ENCODE assay signal across 24 mouse cellular contexts in the genomic region with DNA sequence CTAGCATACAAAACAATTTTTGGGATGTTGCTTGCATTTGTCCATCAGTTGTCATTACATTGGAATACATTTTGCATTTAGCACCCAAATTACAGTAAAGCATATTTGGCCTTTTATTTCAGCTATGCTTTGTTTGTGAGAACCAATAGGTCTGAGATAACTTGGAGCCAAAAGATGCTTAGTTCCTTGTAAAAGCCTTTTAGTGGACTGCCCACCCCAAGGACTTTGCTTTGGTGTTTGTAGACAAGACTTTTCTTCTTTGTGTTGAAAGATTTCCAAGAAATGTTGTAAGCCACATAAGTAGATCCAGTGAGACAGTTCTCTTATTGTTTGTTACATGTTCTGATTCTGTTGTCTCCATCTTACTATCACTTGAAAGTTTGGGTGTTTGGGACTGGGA.
"Had no signal": no experiment of that assay in that cellular context is flagged by ENCODE, and none has a peak within 500 bp of the region (broad histone marks: within the 10 kb centered on the region; RNA-seq: fewer than 3 reads in every experiment).

No protein-coding gene starts in this region.

- H3K36me3 ChIP-seq: heart, embryonic 15.5 days; hindbrain, embryonic 13.5 days; hindbrain, embryonic 15.5 days had no signal

- H3K27me3 ChIP-seq: heart, embryonic 13.5 days; heart, embryonic 15.5 days; hindbrain, embryonic 13.5 days; hindbrain, embryonic 15.5 days; kidney, embryonic 15.5 days; limb, embryonic 13.5 days had no signal

- H3K27ac ChIP-seq: heart, adult 2 months; heart, embryonic 13.5 days; heart, embryonic 15.5 days; hindbrain, embryonic 13.5 days; hindbrain, embryonic 15.5 days; hindbrain, postnatal 0 days; kidney, embryonic 15.5 days; kidney, postnatal 0 days; limb, embryonic 13.5 days had no signal

- H3K4me2 ChIP-seq: heart, embryonic 11.5 days; heart, embryonic 13.5 days; heart, embryonic 15.5 days; hindbrain, embryonic 13.5 days; hindbrain, embryonic 15.5 days; kidney, embryonic 15.5 days; limb, embryonic 13.5 days had no signal

- H3K4me1 ChIP-seq: heart, embryonic 15.5 days; limb, embryonic 13.5 days had no signal

- DNase-seq: forebrain, postnatal 0 days; gastrocnemius, postnatal 14 days; gastrocnemius, postnatal 36 days; heart, adult 2 months; heart, postnatal 14 days; heart, postnatal 36 days; kidney, adult 11 months; kidney, adult 2 months; kidney, adult 9 months; kidney, postnatal 14 days; kidney, postnatal 36 days; layer of hippocampus, adult 9-11 months; layer of hippocampus, postnatal 36 days; left cerebral cortex, postnatal 4 days had no signal

- H3K4me3 ChIP-seq: heart, adult 2 months; heart, embryonic 13.5 days; heart, embryonic 15.5 days; hindbrain, embryonic 13.5 days; hindbrain, embryonic 15.5 days; kidney, embryonic 15.5 days; limb, embryonic 13.5 days had no signal

- ATAC-seq: forebrain, postnatal 0 days; hindbrain, postnatal 0 days; intestine, embryonic 16.5 days had no signal

- H3K9ac ChIP-seq: forebrain, postnatal 0 days; heart, embryonic 13.5 days; heart, embryonic 15.5 days; hindbrain, embryonic 13.5 days; hindbrain, embryonic 15.5 days; kidney, embryonic 15.5 days; limb, embryonic 13.5 days had no signal

- H3K9me3 ChIP-seq: heart, embryonic 13.5 days; heart, embryonic 15.5 days; hindbrain, embryonic 13.5 days; hindbrain, embryonic 15.5 days; kidney, embryonic 15.5 days; limb, embryonic 13.5 days had no signal
